Mouse (Mus musculus): ENCODE results near the gene Mettl27.

GRCm38 (mm10) chr5:134976577-134977250, 44.5 kb downstream of the Mettl27 start:
- TF ChIP-seq CTCF (IDR thresholded peaks at IDR 0.05; ENCODE audit: extremely low read depth, insufficient read depth, low read length) (no peak), POLR2A (IDR thresholded peaks at IDR 0.05; ENCODE audit: extremely low read depth, insufficient read depth, low read length) (no peak)

Data from cortical plate, adult 2 months (tissue).